Mouse (Mus musculus): ENCODE data around the gene Gm45716.

The Gm45716 gene

DNA sequence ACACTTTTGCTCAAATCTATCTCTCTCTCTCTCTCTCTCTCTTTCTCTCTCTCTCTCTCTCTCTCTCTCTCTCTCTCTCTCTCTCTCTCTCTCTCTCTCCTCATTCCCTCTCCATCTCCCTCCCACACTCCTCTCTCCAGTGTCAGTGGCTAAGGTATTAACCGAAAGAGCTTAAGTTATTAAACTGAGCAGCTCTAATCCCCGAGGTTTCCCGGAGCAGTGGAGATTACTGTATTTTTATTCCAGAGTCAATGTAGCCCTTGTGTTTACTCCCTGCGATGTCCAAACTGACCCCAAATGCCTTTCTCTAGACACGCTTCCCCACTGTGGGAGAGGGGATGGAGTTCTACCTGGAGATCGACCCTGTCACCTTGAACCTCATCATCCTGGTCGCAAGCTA, at the start of gene Gm45716:
Gene Gm45716, plus strand, starts transcription at position 243 of the 400 bp plus-strand sequence.
- DNase-seq (ENCODE audit: low read depth, low spot score): no peak

DNA sequence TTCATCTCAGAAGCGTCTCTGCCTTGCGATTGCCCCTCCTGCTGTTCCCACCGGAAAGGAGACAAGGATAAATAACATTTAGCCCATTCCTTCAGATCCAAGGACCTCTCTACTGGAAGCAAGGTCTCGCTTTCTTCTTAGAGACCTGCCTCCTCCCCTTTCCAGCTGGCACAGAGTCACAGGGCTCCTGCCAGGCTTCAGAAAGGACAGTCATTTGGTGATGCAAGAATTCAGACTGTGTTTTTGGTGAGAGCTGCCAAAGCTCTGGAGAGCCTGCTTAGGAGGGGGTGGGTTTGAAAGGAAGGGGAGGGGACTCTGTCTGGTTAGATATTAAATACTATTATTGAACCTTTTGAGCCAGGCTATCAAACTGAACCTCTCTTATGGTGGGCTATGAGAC, 45.1 kb upstream of the Gm45716 start:
- DNase-seq (ENCODE audit: low read depth, low spot score): no peak

DNA sequence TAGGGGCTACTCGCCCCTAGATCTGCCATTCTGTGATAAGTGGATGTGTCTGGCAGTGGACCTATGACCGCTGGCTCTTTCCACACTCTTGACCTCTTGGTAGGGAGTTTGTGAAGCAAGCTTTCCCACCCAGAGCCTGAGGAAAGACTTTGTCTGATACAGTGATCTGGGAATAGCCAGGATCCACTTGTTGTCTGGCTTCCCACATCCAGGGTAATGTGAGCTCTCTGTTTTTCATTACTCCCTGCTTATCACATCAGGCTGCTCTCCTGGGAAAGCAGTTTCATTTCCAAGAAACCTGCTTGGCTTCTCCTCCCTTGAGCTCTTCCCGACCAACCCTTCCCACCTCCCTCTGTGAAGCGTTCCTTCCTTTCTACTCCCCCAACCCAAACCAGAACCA, 44.5 kb upstream of the Gm45716 start:
- DNase-seq (ENCODE audit: low read depth, low spot score): no peak

DNA sequence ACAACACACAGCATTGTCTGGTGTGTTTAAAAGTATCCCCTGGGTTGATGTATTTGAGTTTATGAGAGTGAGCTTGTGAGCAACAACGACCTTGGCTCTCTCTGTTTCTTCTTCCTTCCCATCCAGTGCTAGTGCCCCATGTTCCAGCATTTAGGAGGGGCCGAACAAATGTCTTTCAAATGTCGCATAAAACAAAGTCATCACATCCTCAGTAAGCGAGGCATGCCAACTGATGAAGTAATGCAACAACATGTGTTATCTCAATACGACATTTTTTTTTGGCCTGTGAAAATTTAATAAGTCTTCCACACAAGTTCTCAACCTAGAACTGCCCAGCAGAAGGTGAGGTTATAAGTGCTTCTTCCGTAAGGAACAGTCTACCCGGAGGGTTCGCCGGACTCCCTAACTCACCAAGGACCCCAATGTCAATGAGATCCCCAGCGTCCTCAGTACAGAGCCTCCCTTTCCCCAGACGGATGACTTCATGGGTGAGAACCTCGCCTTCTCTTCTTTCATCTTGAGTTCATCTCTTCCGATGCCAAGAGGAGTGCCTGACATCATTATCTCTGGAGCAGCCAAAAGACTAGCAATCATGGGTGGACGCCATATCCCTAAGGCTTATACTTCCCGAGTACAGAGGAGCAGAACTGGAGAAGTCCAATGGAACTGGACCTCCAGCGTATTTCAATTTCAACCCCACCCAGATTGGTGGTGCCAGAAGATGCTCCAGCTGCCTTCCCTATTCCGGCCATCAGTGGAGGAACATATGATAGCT, 41.2 kb upstream of the Gm45716 start:
- DNase-seq (ENCODE audit: low read depth, low spot score): no peak

DNA sequence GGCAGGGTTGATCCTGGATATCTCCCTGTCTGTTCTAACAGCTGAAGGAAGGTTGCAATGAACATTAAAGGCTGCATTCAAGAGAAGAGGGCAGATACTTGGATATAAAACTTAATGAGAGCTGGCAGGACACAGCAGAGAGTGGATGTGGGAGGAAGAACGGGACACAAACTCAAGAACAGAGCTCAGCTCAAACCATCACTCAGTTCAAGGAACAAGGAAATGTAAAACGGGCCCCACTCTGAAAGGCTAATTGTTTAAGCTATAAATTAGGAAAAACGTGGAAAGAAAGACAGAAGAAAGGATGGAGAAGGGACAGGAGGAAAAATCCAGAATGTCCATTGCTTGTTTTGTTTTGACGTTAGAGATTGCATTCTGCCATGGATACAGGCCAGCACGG, 32.4 kb upstream of the Gm45716 start:
- DNase-seq (ENCODE audit: low read depth, low spot score): no peak

DNA sequence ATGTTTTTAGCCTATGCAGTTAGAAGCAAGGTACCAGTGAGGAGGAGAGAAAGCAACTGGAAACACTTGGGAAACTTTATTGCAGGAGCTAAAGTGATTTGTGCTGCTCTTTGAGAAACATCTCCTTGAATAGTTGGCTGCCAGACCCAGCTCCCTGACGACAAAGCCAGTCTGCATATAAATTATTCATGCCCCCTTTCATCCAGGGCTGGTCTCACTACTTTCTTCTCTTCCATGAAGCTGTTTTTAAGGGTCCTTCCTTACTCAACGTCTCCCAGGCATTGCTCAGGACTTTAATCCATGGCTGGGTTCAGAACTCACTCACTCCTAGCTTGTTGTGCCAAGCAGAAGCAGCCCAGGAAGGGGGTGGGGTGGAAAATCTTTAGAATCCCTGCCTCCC, 32.0 kb upstream of the Gm45716 start:
- DNase-seq (ENCODE audit: low read depth, low spot score): no peak

DNA sequence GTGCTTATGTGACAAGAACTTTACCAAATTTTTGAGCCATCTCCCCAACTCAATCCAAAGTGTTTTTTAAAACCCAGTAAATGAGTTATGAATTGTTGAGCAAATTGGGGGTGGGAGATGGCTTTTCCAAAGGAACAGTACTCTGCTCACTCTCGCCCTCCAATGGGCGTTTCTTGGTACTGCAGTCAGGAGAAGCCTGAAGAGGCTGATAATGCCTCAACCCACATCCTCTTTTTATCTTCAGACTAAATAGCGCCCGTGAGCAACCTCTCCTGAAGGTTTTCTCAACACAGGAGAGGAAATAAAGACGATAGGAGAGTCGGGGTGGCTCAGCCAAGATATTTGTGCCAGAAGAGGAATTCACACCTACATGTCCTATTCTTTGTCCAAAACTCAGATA, 19.7 kb upstream of the Gm45716 start:
- DNase-seq (ENCODE audit: low read depth, low spot score): peak; percentile 22

DNA sequence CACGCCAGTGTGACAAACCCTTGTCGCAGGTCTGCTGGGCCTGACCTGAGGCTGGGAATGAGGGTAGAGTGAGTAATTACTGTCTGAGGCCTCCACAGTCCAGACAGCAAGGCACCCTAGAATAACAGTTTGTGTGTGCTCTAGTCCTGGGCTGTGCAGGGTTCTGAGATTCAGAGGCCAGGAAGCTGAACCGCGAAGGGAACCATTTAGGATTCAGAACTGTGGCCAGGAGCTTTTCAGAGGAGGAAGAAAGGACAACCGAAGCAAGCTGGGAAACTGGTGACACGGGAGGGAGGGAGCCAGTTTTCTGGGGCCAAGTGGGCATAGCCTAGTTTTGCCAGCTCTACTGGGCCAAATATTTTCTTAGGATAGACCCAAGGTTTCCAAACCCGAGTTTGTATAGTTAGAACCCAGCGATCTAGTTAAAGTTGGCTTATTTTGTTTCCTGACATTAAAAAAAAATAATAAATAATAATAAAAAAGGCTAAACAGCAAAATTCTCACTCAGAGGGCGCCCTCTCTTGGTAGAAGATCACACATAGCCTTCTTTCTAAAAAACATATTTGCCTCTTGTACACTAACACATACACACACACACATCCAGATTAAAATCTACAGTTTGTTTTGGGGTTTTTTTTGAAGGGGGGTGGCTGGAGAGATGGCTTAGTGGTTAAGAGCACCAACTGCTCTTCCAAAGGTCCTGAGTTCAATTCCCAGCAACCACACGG, 19.0 kb upstream of the Gm45716 start:
- no peak for DNase-seq (ENCODE audit: low read depth, low spot score)

DNA sequence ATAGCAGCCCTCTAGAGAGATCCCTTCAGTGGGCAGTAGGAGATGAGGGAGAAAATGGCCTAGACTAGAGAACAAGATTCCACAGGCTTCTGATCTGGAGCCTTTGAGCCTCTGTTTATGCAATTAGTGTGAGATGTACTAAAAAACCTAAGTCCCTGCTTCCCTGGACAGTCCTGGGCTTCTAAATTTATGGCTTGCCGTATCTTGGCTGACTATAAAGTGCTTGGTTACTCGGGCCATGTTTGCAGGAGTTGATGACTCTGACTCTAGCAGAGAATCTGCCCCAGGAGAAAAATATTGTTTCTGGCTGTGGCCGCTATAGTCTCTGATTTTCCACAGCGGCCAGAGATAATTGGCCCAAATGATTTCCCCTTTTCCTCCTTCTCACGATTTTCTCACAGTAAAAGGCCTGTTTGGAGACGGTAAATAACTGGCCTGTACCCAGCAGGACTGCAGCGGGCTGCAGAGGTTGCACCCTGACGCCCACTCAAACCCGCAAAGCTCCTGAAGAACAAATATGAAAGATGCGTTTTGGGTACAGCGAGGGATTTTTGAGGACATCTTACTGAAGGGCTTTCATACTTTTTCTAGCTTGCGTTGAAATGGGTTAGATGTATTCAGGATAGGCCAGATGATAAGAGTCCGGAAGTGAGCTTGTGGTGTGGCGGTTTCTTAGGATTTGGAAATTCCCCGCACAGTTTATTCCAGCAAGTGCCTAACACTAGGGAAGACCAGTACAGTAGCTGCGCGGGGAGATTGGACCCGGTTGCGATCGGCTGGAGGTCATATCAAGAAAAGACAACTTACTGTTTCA, 18.1 kb upstream of the Gm45716 start:
- peak; percentile 18 for DNase-seq (ENCODE audit: low read depth, low spot score)

DNA sequence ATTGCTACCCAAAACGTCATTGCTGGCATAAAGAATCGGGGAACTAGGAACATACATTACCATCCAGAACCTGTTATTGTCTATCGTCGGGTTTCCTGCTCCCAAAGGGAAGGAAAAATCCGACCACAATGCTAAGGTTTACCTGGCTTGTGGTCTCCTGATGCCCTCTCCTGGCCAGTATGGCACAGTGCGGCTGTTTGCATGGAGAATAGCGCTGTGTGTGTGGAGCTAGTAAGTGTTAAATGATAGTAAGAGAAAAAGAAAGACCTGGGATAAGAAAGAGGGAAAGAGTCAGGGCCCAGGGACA, 17.5 kb upstream of the Gm45716 start:
- peak; percentile 48 for DNase-seq (ENCODE audit: low read depth, low spot score)

DNA sequence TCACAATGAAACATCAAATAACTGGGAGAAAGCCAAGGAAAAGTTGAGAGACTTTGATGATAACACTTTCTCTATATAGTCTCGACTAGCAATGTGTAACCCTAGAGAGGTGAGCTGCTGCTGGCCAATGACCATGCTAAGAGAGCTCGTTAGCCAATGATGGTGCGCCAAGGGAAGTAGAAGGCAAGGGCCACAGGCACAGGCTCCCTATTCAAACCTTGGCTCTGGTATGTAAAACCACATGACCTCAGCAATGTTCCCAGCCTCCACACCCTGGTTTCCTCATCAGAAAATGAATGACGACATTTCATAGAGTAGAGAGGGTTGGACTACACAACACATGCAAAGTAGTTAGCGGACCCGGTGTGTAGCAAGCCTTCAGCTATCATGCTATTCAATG, 15.2 kb upstream of the Gm45716 start:
- DNase-seq (ENCODE audit: low read depth, low spot score): no peak

DNA sequence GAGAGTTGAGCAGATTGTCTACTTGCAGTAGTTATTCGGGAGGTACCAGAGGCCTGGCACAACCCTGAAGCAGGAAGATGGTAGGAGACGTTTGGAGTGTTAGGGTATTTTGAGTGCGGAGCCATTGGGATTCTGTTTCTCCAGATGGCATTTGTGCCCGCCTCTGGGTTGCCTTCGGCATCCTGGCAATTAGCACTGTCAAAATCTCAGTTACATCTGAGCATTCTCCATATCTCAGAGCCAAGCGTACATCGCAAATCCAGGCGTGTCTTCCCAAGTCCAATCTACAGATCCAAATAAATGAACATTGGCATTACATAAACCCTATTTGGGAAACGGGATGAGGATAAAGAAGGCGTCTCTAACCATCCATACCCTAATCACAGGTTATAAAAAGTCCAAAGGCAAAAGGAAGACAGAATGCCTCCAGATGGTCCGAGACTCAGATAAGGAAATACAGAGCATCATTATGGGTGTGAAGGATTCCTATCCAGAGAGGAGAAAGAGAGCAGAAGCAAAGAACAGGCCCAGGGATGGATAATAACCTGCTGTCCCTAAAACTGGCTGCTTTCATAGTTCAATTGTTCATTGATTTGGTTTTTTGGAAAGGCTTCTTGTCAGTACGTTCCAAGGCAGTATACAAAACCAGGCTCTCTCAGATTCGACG, 11.7 kb upstream of the Gm45716 start:
- DNase-seq (ENCODE audit: low read depth, low spot score): no peak

DNA sequence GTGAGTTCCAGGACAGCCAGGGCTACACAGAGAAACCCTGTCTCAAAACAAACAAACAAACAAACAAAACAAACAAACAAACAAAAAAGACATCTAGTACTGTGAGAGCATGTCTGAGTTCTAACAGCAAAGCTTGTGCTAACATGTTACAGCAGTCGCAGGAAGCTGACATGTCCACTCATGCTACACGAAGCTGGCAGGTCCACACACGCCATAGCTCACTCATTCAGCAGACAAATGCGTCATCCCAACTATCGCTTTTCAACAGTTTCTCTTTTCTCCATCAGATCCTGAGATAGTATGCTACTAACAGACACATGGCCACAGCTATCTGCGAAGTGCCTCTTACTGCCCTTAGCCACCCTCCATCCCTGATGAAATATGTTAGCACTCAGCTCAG, 10.1 kb upstream of the Gm45716 start:
- no peak for DNase-seq (ENCODE audit: low read depth, low spot score)

DNA sequence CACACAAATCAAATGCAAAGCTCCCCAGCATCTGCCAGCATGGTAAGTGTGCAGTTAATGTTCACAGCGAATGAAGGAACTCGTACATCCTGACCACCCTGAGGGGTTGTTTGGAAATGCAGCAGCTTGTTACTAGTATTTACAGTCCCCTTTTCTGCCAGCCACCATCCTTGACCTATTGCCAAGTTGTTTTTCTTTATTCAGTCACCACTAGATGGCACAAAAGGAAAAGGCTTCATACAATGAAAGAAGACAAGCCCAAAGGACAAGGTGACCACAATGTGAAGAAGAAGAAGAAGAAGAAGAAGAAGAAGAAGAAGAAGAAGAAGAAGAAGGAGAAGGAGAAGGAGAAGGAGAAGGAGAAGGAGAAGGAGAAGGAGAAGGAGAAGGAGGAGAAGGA, 4.1 kb upstream of the Gm45716 start:
- no peak for DNase-seq (ENCODE audit: low read depth, low spot score)

DNA sequence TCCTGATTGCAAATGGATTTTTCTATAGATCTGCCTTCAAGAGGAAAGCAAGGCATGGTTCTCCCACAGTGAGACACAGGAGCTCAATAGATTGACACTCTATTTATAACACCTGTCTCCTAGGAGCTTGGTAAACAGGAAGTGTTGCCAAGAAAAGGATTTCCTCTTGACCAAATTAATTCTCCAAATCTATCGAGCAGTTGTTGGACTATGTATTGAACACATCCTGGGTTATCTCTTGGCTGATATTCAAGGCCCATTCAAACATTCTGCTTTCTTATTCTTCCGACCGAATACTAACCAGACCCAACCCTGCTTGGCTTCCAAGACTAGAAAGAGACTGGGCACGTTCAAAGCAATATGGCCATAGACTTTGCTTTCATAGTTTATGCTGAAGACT, 2.7 kb upstream of the Gm45716 start:
- no peak for DNase-seq (ENCODE audit: low read depth, low spot score)

DNA sequence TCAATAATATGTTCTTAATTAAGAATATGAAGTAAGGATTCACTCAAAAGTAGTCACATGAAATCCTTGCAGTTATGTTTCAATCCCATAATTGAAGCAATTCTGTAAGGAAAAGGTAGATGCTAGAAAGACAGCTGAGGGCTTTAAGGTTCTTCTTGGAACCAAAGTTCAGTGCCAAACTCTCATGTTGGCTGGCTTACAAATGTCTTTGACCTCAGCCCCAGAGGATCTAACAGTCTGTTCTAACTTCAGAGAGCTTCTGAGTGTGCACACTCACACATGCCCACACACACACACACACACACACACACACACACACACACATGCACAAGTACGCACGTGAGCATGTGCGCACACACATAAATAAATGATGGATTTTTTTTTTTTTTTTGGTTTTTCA, 2.7 kb downstream of the Gm45716 start:
- no peak for DNase-seq (ENCODE audit: low read depth, low spot score)

DNA sequence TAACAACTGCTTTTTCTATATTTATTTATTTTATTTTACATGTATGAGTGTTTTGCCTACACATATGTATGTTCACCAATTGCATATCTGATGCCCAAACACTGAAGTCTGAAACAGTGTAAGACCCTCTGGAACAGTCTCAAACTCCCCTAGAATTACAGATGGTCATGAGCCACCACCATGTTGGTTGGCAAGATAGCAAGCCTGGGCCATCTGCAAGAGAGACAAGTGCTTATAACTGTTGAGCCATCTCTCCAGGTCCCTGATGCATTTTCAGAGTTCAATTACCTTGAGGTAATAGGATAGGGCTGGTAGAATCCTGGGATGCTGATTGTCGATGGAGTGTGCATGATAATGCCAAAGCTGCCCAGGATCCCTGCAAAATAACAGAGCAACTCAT, 7.5 kb downstream of the Gm45716 start:
- DNase-seq (ENCODE audit: low read depth, low spot score): no peak

DNA sequence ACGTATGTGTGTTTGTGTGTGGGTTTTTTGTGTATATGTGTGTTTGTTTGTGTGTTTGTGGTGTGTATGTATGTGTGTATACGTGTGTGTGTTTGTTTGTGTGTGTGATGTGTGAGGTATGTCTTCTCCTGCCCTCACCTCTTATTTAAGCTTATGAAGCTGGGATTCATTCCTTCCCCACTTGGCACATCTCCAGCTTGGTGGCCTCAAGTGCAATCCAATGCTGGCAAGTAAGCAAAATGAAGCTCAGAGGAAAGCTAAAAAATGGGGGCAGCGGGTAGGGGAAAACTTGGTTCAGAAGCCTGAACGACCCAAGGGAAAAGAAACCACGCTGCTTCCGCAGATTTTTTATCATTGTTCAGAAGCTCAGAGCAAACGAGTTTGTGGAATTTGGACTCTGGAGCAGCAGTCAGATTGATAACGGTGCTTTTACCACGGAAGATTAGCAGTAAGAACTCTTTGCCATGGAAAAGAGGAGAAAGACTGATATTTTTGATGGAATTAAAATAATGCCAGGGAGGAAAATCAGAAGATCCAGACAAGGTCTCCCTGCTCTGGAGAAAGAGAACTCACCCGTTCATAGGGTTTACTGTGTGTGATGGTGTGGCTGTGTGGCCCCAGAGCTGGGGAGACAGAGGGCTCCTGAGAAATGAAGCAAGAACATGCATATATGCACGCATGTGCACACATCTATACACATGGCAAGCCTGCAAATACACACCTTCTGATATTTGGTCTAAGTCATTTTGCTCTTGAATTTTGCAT, 8.5 kb downstream of the Gm45716 start:
- no peak for DNase-seq (ENCODE audit: low read depth, low spot score)

DNA sequence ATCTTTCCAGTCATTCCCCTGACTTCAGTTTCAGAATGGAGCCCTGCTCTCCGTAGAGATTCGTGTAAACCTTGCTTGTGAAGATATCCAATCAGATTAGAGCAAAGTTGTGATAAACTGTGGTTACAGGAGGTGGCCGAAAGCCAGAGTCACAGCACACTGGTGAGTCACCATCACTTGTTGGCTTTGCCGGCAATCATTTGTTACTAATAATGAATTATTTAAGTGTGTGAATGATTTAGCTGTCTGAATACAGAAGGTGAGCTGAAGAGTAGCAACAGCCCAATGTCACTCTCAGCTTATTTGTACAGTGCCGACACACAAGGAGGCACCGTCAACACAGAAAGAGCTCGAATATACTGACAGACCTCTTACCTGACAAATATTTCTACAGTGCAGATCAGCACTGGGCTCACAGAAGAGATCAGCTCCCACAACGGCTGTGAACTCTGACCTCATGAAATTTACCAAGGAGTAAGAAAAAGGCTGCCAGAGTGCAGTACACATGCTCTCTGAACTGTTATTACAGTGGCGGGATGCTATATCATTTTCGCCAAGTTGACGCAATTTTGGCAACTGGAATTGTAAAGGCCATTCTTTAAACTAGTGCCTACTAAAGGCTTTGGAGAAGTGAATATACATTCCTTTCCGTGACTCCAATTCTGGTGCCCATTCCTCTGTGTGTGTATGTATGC, 9.2 kb downstream of the Gm45716 start:
- DNase-seq (ENCODE audit: low read depth, low spot score): no peak

DNA sequence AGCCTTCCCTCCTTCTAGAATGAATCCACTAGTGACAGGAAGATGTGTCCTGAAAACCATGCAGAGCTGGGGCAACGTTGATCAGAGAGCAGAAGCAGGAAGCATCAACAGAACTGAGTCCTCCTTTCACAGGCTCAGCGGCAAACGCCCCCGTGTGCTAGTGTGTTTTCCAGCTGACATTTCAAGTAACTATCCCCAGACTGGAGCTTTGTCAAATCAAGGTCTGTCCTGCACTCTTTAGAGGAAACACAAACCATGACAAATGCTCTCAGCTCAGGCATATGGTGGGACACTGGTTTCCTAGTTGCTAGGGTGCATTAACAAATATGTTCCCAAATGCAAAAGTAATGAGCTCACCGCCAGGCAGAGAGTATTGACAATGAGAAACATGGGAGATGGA, 10.6 kb downstream of the Gm45716 start:
- no peak for DNase-seq (ENCODE audit: low read depth, low spot score)

DNA sequence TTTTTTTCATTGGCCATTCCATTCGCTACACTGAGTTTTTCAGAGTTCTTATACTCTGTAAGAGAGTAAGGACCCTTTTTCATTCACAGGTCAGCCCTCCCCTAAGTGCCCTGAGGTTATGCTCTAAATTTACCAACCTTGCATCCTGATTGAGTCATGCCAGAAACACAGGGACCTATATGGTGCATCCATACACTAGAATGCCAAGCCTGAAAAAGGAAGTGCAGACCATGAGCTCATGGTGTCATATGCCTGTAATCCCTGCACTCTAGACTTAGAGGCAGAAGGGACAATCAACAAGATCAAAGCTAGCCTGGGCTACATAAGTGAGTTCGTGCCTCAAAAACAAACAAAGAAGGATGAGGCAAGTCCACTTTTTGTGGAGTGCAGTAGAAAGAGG, 13.3 kb downstream of the Gm45716 start:
- DNase-seq (ENCODE audit: low read depth, low spot score): no peak
